Mouse (Mus musculus) stomach, embryonic 16.5 days (tissue): ENCODE results near the gene Magi1. TPM values are rescaled to one million over a fixed set of nuclear protein-coding genes. Genes with fewer than 3 reads are reported as not detected.

Experiments
- ATAC-seq: fragments of 200-750 bp; cut with Nextera tagmentation; 2 replicates; pipeline ENCODE4 v1.8.0; 2017; ENCODE audit warnings: moderate number of reproducible peaks, moderate TSS enrichment; ENCODE audit not compliant: insufficient read depth, low FRiP score
- H3K27ac ChIP-seq: fragments of 300-500 bp; sonication (generic); 2 replicates; pipeline ENCODE4 v1.5.1; 2014; ENCODE audit warnings: low read length
- H3K27me3 ChIP-seq: fragments of 300-500 bp; sonication (generic); 2 replicates; pipeline ENCODE4 v1.6.1; 2014; ENCODE audit warnings: low read length, control low read depth, mixed read lengths; ENCODE audit not compliant: control insufficient read depth, insufficient read depth
- H3K36me3 ChIP-seq: fragments of 300-500 bp; sonication (generic); 2 replicates; pipeline ENCODE4 v1.6.1; 2014; ENCODE audit warnings: low read length; ENCODE audit not compliant: control insufficient read depth, insufficient read depth
- H3K4me1 ChIP-seq: fragments of 300-500 bp; sonication (generic); 2 replicates; pipeline ENCODE4 v1.6.1; 2014; ENCODE audit warnings: low read length, control low read depth, mixed read lengths; ENCODE audit not compliant: control insufficient read depth, insufficient read depth
- H3K4me2 ChIP-seq: fragments of 300-500 bp; sonication (generic); 2 replicates; pipeline ENCODE4 v1.6.1; 2014; ENCODE audit warnings: low read depth, low read length, mixed read lengths
- H3K4me3 ChIP-seq: fragments of 300-500 bp; sonication (generic); replicated peaks from 2 replicates; pipeline ENCODE4 v1.5.1; 2014; ENCODE audit warnings: mild to moderate bottlenecking, low read length
- H3K9ac ChIP-seq: fragments of 300-500 bp; sonication (generic); 2 replicates; pipeline ENCODE4 v1.6.1; 2014; ENCODE audit warnings: low read length
- H3K9me3 ChIP-seq: fragments of 300-500 bp; sonication (generic); replicated peaks from 2 replicates; pipeline ENCODE4 v1.6.1; 2016; ENCODE audit warnings: low read length, control low read depth; ENCODE audit not compliant: control insufficient read depth
- WGBS: fragments of 180-500 bp; shearing (Covaris S2); extraction: QIAGEN DNeasy Blood & Tissue Kit; methylation state at CpG from one replicate; pipeline ENCODE4 v1.1.7; 2014; 5-methylcytosine and 5-hydroxymethylcytosine counted together
- polyA plus RNA-seq: library from polyadenylated mRNA; unstranded; fragments of >200 nt; fragmentation: Nextera tagmentation; extraction: Ambion mirVana; gene quantifications from 2 replicates; pipeline ENCODE4 v1.2.1, GENCODE M21; 2015

Magi1 gene
- polyA plus RNA-seq, 1 experiment from 2014 or later = 8.7 TPM

DNA sequence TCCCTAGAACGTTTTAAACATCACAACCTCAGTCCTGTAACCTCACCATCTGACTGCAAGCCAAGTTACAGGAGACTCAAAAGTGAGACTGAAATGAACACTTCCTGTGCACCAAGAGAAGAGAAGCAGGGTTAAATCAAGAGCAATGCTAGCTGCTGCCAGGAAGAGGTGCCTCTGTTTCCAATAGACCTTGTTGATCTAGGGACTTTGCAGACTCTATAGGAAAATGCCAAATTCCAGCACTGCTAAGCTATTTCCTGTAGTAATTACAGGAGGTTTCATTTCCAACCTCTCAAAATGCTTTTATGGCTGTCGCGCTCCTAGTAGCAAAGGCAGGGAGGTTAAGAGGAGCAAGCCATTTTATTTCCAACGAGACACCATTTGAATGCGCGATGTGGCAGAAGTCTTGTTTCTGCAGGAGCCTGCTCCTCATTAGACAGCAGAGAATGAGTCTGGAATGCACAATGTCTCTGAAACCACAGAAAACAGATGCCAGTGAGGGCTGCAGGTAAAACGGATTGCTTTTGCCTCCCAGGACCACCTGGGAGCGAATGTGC lies 222.2 kb downstream of the Magi1 start:
- Histone ChIP-seq H3K27me3 (no peaks in the 10 kb centered on the region), H3K9ac (no peak overlapping the region), H3K36me3 (no peaks in the 10 kb centered on the region), H3K4me2 (no peak overlapping the region), H3K27ac (no peak overlapping the region; the same call in 1 of the 2 replicates), H3K9me3 (no peaks in the 10 kb centered on the region), H3K4me3 (no peak overlapping the region), H3K4me1 (peaks cover 5% of the 10 kb centered on the region; the same call in 1 of the 2 replicates)
- ATAC-seq = no peak
- 57% methylated on average over 8 of the region's 8 CpGs for WGBS

DNA sequence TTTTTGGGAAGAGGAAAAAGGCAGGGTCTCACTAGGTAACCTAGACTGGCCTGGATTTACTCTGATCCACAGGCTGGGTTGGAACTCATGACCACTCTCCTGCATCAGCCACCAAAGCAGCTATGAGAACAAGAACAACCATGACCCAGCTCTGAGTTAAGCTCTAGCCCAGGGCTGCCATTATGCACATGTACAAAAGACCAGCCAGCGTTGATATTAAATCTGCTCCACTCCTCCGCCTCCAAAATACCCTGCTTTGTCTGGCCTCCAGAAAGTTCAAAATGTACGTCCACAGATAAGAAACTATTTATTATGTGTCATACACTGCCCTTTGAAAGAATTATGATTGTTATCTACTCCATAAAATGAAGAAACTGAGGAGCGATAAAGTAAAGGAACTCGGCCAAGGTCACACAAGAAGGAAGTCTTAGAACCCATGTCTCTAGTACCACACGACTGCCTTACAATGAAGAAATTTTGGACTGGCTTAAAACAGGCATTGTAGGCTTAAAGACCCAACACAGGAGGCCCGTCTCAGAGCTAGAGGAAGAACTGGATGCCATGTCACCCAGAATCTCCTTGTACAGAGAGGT lies 223.0 kb downstream of the Magi1 start:
- H3K4me1 ChIP-seq = peaks cover 5% of the 10 kb centered on the region; the same call in 1 of the 2 replicates
- no peak overlapping the region for H3K4me3 ChIP-seq
- ATAC-seq = no peak
- H3K27ac ChIP-seq = no peak overlapping the region; the same call in 1 of the 2 replicates
- no peak overlapping the region for H3K4me2 ChIP-seq
- WGBS = 77% methylated on average over 7 of the region's 7 CpGs
- no peak overlapping the region for H3K9ac ChIP-seq
- no peaks in the 10 kb centered on the region for H3K9me3 ChIP-seq
- no peaks in the 10 kb centered on the region for H3K36me3 ChIP-seq
- H3K27me3 ChIP-seq = no peaks in the 10 kb centered on the region

DNA sequence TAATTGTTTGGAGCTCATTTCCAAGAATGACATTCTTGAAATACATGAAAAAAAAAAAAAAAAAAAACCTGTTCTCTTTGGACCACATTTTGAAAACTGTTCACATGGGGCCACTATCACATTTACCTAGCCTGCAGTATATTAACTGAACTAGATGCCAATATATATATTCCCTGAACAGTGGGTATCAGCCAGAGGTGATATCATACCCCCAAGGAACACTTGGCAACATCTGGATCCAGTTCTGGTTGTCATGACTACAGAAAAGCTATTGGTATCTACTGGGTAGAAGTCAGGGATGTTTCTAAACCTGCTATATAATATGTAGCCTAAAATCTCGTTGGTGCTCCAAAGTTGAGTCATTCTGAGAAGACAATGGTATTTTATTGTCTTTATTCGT lies 224.6 kb downstream of the Magi1 start:
- Histone ChIP-seq H3K9ac (no peak overlapping the region), H3K27me3 (no peaks in the 10 kb centered on the region), H3K27ac (no peak overlapping the region), H3K9me3 (no peaks in the 10 kb centered on the region), H3K4me2 (no peak overlapping the region), H3K36me3 (no peaks in the 10 kb centered on the region), H3K4me3 (no peak overlapping the region), H3K4me1 (peaks cover 5% of the 10 kb centered on the region; the same call in 1 of the 2 replicates)
- no peak for ATAC-seq
- WGBS = 85% methylated on average over 2 of the region's 2 CpGs

DNA sequence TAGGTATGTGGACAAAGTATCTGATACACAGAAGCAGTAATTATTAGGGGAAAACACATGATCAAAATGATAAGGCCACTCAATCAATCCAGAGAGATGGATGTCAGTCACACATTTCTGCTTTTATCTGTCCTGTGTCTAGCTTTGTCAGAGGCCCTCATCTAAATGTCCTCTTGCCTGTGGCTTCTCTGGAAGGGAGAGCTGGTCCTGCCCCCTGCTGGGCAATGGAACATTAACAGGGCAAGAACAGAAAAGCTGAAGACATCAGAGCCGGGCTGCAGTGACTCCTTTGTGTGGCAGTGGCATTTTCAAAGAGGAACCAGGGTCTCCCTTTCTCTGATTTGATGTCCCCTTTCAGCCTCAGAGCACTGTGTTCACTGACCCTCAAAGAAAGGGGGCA lies 229.8 kb downstream of the Magi1 start:
- H3K4me1 ChIP-seq = no peaks in the 10 kb centered on the region
- H3K4me2 ChIP-seq = no peak overlapping the region
- 37% methylated on average over 1 of the region's 1 CpGs for WGBS
- no peaks in the 10 kb centered on the region for H3K9me3 ChIP-seq
- ATAC-seq = no peak
- H3K27ac ChIP-seq = no peak overlapping the region
- H3K9ac ChIP-seq = no peak overlapping the region
- H3K27me3 ChIP-seq = no peaks in the 10 kb centered on the region
- H3K36me3 ChIP-seq = no peaks in the 10 kb centered on the region
- H3K4me3 ChIP-seq = no peak overlapping the region

DNA sequence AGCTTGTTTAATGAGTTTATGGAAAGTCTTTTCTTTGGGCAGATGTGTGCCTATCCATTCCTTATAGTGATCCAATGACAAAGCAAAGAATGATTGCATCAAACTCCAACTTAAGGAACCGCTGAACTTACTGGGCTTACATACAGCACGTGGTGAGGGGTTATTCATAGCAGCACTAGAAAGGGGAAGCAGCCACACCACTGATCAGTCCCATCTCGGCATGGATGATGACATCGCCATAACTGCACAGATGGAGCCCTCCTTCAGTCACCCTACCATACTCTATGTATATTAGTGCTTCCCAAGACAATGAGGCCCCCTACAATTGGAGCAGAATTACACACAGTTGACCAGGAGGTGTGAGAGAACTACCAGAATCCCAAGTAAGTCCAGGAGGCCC lies 238.5 kb downstream of the Magi1 start:
- Histone ChIP-seq H3K27ac (no peak overlapping the region), H3K9ac (no peak overlapping the region), H3K4me1 (0 out of 2 replicates have a peak, but pooled peaks cover 2% of the 10 kb centered on the region), H3K36me3 (no peaks in the 10 kb centered on the region), H3K27me3 (no peaks in the 10 kb centered on the region), H3K9me3 (no peaks in the 10 kb centered on the region), H3K4me3 (no peak overlapping the region), H3K4me2 (no peak overlapping the region)
- ATAC-seq = no peak
- 92% methylated on average over 4 of the region's 4 CpGs for WGBS

DNA sequence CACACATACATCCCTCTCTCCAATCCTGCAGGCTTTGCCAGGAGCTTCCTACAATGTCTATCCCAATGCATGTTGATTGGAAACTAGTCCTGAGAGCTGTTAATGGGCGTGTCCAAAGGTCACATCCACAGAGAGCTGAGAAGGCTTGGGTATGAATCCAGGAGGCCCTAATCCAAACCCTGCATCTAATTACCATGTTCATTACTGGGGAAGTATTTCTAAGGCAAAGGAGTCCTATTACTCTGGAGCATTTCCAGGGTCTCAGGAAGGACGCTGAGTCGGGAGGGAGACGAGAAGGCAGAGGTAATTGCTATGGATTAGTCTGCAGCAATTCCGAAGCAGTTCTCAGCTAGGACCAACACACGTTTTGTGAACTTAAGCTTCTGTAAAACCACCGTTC lies 240.3 kb downstream of the Magi1 start:
- H3K9me3 ChIP-seq = no peaks in the 10 kb centered on the region
- H3K4me2 ChIP-seq = no peak overlapping the region
- H3K9ac ChIP-seq = no peak overlapping the region
- H3K4me1 ChIP-seq = 0 out of 2 replicates have a peak, but pooled peaks cover 2% of the 10 kb centered on the region
- no peaks in the 10 kb centered on the region for H3K27me3 ChIP-seq
- no peak for ATAC-seq
- H3K4me3 ChIP-seq = no peak overlapping the region
- H3K36me3 ChIP-seq = no peaks in the 10 kb centered on the region
- WGBS = 71% methylated on average over 7 of the region's 7 CpGs
- H3K27ac ChIP-seq = no peak overlapping the region

DNA sequence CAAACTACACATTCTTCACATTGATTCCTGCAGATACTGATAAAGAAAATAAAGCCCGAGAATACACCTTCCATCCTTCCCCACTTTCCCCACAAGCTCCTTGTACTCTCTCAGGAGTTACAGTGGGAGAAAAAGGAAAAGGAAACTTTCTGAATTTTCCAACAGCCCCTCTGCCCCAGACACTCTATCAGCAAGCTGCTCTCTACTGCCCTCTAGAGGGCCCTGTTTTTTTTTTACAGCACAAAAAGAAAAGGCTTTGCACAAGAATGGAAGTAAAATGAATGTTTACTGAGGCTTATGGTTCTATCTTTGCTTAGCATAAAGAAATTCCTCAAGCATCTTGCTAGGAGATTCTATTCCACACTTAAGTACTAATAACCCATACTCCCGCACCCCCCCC lies 243.6 kb downstream of the Magi1 start:
- ATAC-seq = no peak
- WGBS = 58% methylated on average over 2 of the region's 2 CpGs

DNA sequence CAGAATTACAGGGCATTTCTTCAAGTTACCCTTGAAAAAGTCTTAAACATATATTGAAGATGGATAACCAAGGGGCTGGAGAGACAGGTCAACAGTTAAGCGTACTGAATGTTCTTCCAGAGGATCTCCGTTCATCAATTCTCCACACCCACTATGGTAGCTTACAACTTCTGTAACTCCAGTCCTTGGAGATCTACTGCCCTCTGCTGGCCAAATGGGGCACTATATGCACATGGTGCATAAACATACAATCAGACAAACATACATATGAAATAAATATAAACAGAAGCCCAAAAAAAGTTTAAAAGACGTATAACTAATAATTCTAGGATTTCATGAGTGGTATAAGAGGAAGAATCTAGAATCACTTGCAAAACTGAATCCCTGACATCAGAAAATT lies 244.8 kb downstream of the Magi1 start:
- H3K27me3 ChIP-seq = no peaks in the 10 kb centered on the region
- H3K4me1 ChIP-seq = 0 out of 2 replicates have a peak, but pooled peaks cover 2% of the 10 kb centered on the region
- H3K4me3 ChIP-seq = no peak overlapping the region
- no peak for ATAC-seq
- WGBS = 92% methylated on average over 3 of the region's 3 CpGs
- H3K36me3 ChIP-seq = no peaks in the 10 kb centered on the region
- H3K27ac ChIP-seq = no peak overlapping the region
- H3K9ac ChIP-seq = no peak overlapping the region
- no peaks in the 10 kb centered on the region for H3K9me3 ChIP-seq
- H3K4me2 ChIP-seq = no peak overlapping the region

More for the DNA sequence above, 243.6 kb downstream of the Magi1 start:
- Histone ChIP-seq H3K9me3 (no peaks in the 10 kb centered on the region), H3K9ac (no peak overlapping the region), H3K27me3 (no peaks in the 10 kb centered on the region), H3K27ac (no peak overlapping the region), H3K4me1 (0 out of 2 replicates have a peak, but pooled peaks cover 2% of the 10 kb centered on the region), H3K4me2 (no peak overlapping the region), H3K4me3 (no peak overlapping the region), H3K36me3 (no peaks in the 10 kb centered on the region)

DNA sequence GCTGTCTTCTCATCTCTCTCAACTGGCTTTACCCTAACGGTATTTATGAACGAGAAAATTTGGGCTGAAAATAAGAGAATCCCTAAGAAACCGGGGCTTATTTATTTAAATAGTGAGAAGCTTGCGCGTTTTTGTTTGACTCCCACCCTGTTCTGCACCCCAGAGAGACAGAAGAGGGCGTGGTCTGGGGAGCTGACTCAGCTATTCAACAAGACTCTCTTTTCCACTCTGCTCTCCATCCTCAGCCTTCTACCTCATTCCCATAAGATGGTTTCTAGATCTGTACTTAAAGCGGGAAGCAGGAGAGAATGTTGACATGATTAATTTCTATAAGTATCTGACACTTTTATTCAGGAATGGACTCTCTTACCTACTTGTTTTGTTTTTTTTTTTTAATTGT lies 247.2 kb downstream of the Magi1 start:
- 0 out of 2 replicates have a peak, but pooled peaks cover 2% of the 10 kb centered on the region for H3K4me1 ChIP-seq
- ATAC-seq = no peak
- no peak overlapping the region for H3K27ac ChIP-seq
- no peaks in the 10 kb centered on the region for H3K9me3 ChIP-seq
- 52% methylated on average over 7 of the region's 7 CpGs for whole genome bisulfite sequencing
- H3K9ac ChIP-seq = no peak overlapping the region
- no peak overlapping the region for H3K4me3 ChIP-seq
- H3K36me3 ChIP-seq = no peaks in the 10 kb centered on the region
- no peak overlapping the region for H3K4me2 ChIP-seq
- H3K27me3 ChIP-seq = no peaks in the 10 kb centered on the region
